Mouse (Mus musculus) lung, embryonic 15.5 days (tissue): Measurements from ENCODE around the gene Filip1l. TPM values are rescaled to one million over a fixed set of nuclear protein-coding genes. Genes with fewer than 3 reads are reported as not detected.

Source experiments
- ATAC-seq: fragments of 200-750 bp; cut with Nextera tagmentation; 2 replicates; pipeline ENCODE4 v1.8.0; 2017; ENCODE audit warnings: moderate number of reproducible peaks, borderline replicate concordance; ENCODE audit not compliant: low FRiP score, low TSS enrichment; ENCODE audit errors: extremely low read depth
- H3K27ac ChIP-seq: fragments of 300-500 bp; sonication (generic); 2 replicates; pipeline ENCODE4 v1.5.1; 2015; ENCODE audit warnings: moderate library complexity, mild to moderate bottlenecking, inconsistent platforms
- H3K27me3 ChIP-seq: fragments of 300-500 bp; sonication (generic); 2 replicates; pipeline ENCODE4 v1.6.1; 2015; ENCODE audit warnings: inconsistent platforms
- H3K36me3 ChIP-seq: fragments of 300-500 bp; sonication (generic); 2 replicates; pipeline ENCODE4 v1.6.1; 2015; ENCODE audit warnings: inconsistent platforms
- H3K4me1 ChIP-seq: fragments of 300-500 bp; sonication (generic); 2 replicates; pipeline ENCODE4 v1.6.1; 2015; ENCODE audit warnings: inconsistent platforms
- H3K4me2 ChIP-seq: fragments of 300-500 bp; sonication (generic); 2 replicates; pipeline ENCODE4 v1.6.1; 2015; ENCODE audit warnings: inconsistent platforms, mild to moderate bottlenecking, moderate library complexity
- H3K4me3 ChIP-seq: fragments of 300-500 bp; sonication (generic); 2 replicates; pipeline ENCODE4 v1.5.1; 2015; ENCODE audit warnings: mild to moderate bottlenecking, inconsistent platforms
- H3K9ac ChIP-seq: fragments of 300-500 bp; sonication (generic); 2 replicates; pipeline ENCODE4 v1.6.1; 2015; ENCODE audit warnings: inconsistent platforms
- H3K9me3 ChIP-seq: fragments of 300-500 bp; sonication (generic); 2 replicates; pipeline ENCODE4 v1.6.1; 2016; ENCODE audit warnings: inconsistent platforms
- WGBS: fragments of 180-500 bp; shearing (Covaris S2); methylation state at CpG from one replicate; pipeline ENCODE4 v1.1.7; 2015; 5-methylcytosine and 5-hydroxymethylcytosine counted together
- polyA plus RNA-seq: library from polyadenylated mRNA; unstranded; fragments of >200 nt; fragmentation: Nextera tagmentation; extraction: Ambion mirVana; gene quantifications from 2 replicates; pipeline ENCODE4 v1.2.1, GENCODE M21; 2015

The Filip1l gene
- polyA plus RNA-seq, 1 experiment from 2014 or later: 28.8 TPM

- Histone ChIP-seq H3K27ac (no peak overlapping the region), H3K36me3 (no peaks in the 10 kb centered on the region), H3K4me2 (no peak overlapping the region), H3K9me3 (no peaks in the 10 kb centered on the region), H3K4me1 (peaks cover 6% of the 10 kb centered on the region; the same call in 1 of the 2 replicates), H3K9ac (no peak overlapping the region), H3K27me3 (no peaks in the 10 kb centered on the region), H3K4me3 (no peak overlapping the region)
- 83% methylated on average over 10 of the region's 10 CpGs for WGBS
- ATAC-seq: no peak
These were observed 88.0 kb downstream of the Filip1l start for GRCm38 (mm10) chr16:57440706-57441437.

- H3K4me3 ChIP-seq: no peak overlapping the region
- ATAC-seq: no peak
- no peaks in the 10 kb centered on the region for H3K27me3 ChIP-seq
- no peak overlapping the region for H3K4me2 ChIP-seq
- no peak overlapping the region for H3K27ac ChIP-seq
- H3K9ac ChIP-seq: no peak overlapping the region
- WGBS: 55% methylated on average over 10 of the region's 10 CpGs
- no peaks in the 10 kb centered on the region for H3K9me3 ChIP-seq
- no peaks in the 10 kb centered on the region for H3K4me1 ChIP-seq
- no peaks in the 10 kb centered on the region for H3K36me3 ChIP-seq
These were observed 92.5 kb downstream of the Filip1l start for GRCm38 (mm10) chr16:57445096-57446094.

- H3K4me3 ChIP-seq: no peak overlapping the region
- H3K4me1 ChIP-seq: peaks cover 15% of the 10 kb centered on the region
- WGBS: 25% methylated on average over 7 of the region's 7 CpGs
- H3K27me3 ChIP-seq: no peaks in the 10 kb centered on the region
- no peaks in the 10 kb centered on the region for H3K9me3 ChIP-seq
- H3K36me3 ChIP-seq: no peaks in the 10 kb centered on the region
- H3K27ac ChIP-seq: no peak overlapping the region
- ATAC-seq: no peak
- no peak overlapping the region for H3K4me2 ChIP-seq
- H3K9ac ChIP-seq: no peak overlapping the region
These were observed 100.1 kb downstream of the Filip1l start for GRCm38 (mm10) chr16:57453009-57453408.

GRCm38 (mm10) chr16:57454106-57454763 lies 101.3 kb downstream of the Filip1l start:
- Histone ChIP-seq H3K27ac (no peak overlapping the region), H3K27me3 (no peaks in the 10 kb centered on the region), H3K9ac (no peak overlapping the region), H3K4me1 (peaks cover 15% of the 10 kb centered on the region), H3K9me3 (no peaks in the 10 kb centered on the region), H3K4me3 (no peak overlapping the region), H3K4me2 (no peak overlapping the region), H3K36me3 (no peaks in the 10 kb centered on the region)
- WGBS: 81% methylated on average over 8 of the region's 8 CpGs
- no peak for ATAC-seq

- 67% methylated on average over 3 of the region's 3 CpGs for WGBS
- Histone ChIP-seq H3K27me3 (no peaks in the 10 kb centered on the region), H3K27ac (no peak overlapping the region), H3K4me1 (peaks cover 15% of the 10 kb centered on the region), H3K4me3 (no peak overlapping the region), H3K9me3 (no peaks in the 10 kb centered on the region), H3K4me2 (no peak overlapping the region), H3K36me3 (no peaks in the 10 kb centered on the region), H3K9ac (no peak overlapping the region)
- ATAC-seq: no peak
These were observed 102.7 kb downstream of the Filip1l start for GRCm38 (mm10) chr16:57455573-57455972.

- Histone ChIP-seq H3K4me1 (peaks cover 15% of the 10 kb centered on the region), H3K4me3 (no peak overlapping the region), H3K9ac (no peak overlapping the region), H3K36me3 (no peaks in the 10 kb centered on the region), H3K27ac (no peak overlapping the region), H3K4me2 (no peak overlapping the region), H3K27me3 (no peaks in the 10 kb centered on the region), H3K9me3 (no peaks in the 10 kb centered on the region)
- ATAC-seq: no peak
- 73% methylated on average over 2 of the region's 2 CpGs for WGBS
These were observed 103.1 kb downstream of the Filip1l start for GRCm38 (mm10) chr16:57456003-57456402.

- ATAC-seq: no peak
- WGBS: 87% methylated on average over 9 of the region's 9 CpGs
- H3K4me3 ChIP-seq: no peak overlapping the region
These were observed 112.6 kb downstream of the Filip1l start for GRCm38 (mm10) chr16:57465386-57465913.

GRCm38 (mm10) chr16:57469301-57469700 lies 116.4 kb downstream of the Filip1l start:
- Histone ChIP-seq H3K9ac (no peak overlapping the region), H3K9me3 (no peaks in the 10 kb centered on the region), H3K4me3 (no peak overlapping the region), H3K27ac (no peak overlapping the region), H3K27me3 (no peaks in the 10 kb centered on the region), H3K4me2 (no peak overlapping the region), H3K36me3 (no peaks in the 10 kb centered on the region), H3K4me1 (peaks cover 4% of the 10 kb centered on the region; the same call in 1 of the 2 replicates)
- 50% methylated on average over 4 of the region's 4 CpGs for WGBS
- ATAC-seq: no peak

More at GRCm38 (mm10) chr16:57465386-57465913, 112.6 kb downstream of the Filip1l start:
- no peak overlapping the region for H3K27ac ChIP-seq
- no peaks in the 10 kb centered on the region for H3K27me3 ChIP-seq
- H3K4me2 ChIP-seq: no peak overlapping the region
- H3K4me1 ChIP-seq: no peaks in the 10 kb centered on the region
- no peaks in the 10 kb centered on the region for H3K9me3 ChIP-seq
- no peak overlapping the region for H3K9ac ChIP-seq
- H3K36me3 ChIP-seq: no peaks in the 10 kb centered on the region

- Histone ChIP-seq H3K9ac (no peak overlapping the region), H3K4me2 (no peak overlapping the region), H3K4me3 (no peak overlapping the region), H3K9me3 (no peaks in the 10 kb centered on the region), H3K27me3 (no peaks in the 10 kb centered on the region), H3K4me1 (peaks cover 4% of the 10 kb centered on the region; the same call in 1 of the 2 replicates), H3K27ac (no peak overlapping the region), H3K36me3 (no peaks in the 10 kb centered on the region)
- ATAC-seq: no peak
- 52% methylated on average over 2 of the region's 2 CpGs for WGBS
These were observed 117.0 kb downstream of the Filip1l start for GRCm38 (mm10) chr16:57469869-57470268.

GRCm38 (mm10) chr16:57470286-57470830 lies 117.5 kb downstream of the Filip1l start:
- 81% methylated on average over 12 of the region's 12 CpGs for WGBS
- Histone ChIP-seq H3K9me3 (no peaks in the 10 kb centered on the region), H3K27me3 (no peaks in the 10 kb centered on the region), H3K27ac (no peak overlapping the region), H3K9ac (no peak overlapping the region), H3K4me2 (no peak overlapping the region), H3K4me1 (peaks cover 4% of the 10 kb centered on the region; the same call in 1 of the 2 replicates), H3K4me3 (no peak overlapping the region), H3K36me3 (no peaks in the 10 kb centered on the region)
- no peak for ATAC-seq

- peaks cover 4% of the 10 kb centered on the region; the same call in 1 of the 2 replicates for H3K4me1 ChIP-seq
- ATAC-seq: no peak
- no peak overlapping the region for H3K9ac ChIP-seq
- no peaks in the 10 kb centered on the region for H3K9me3 ChIP-seq
- H3K4me2 ChIP-seq: no peak overlapping the region
- no peaks in the 10 kb centered on the region for H3K36me3 ChIP-seq
- H3K27ac ChIP-seq: no peak overlapping the region
- no peaks in the 10 kb centered on the region for H3K27me3 ChIP-seq
- no peak overlapping the region for H3K4me3 ChIP-seq
These were observed 118.2 kb downstream of the Filip1l start for GRCm38 (mm10) chr16:57471071-57471470.
